Comparison of ENCODE assay signal across 9 mouse cellular contexts in genomic region chr2:132385194-132385838, GRCm38 (mm10). TPM values are rescaled to one million over a fixed set of nuclear protein-coding genes. Genes with fewer than 3 reads are reported as not detected.
DNase-seq lines count a peak whose midpoint lies in the region; ATAC-seq and TF ChIP-seq lines count a peak whose summit lies in the region.
"Had no signal": no experiment of that assay in that cellular context is flagged by ENCODE, and none has a peak within 500 bp of the region (broad histone marks: within the 10 kb centered on the region; RNA-seq: fewer than 3 reads in every experiment).

Gene Prokr2 (minus strand): TSS chr2:132385447.

- WGBS in thymus, adult 2 months = 3% methylated on average over 29 of the region's 29 CpGs
- WGBS in hindbrain, embryonic 16.5 days = under 1% methylated on average over 29 of the region's 29 CpGs
- WGBS in midbrain, embryonic 11.5 days = under 1% methylated on average over 29 of the region's 29 CpGs

- H3K27ac ChIP-seq in thymus, adult 2 months (ENCODE audit: control insufficient read depth, insufficient read depth, low read length) = no peak within 1 kb of the TSS
- H3K27ac ChIP-seq in hindbrain, embryonic 16.5 days (ENCODE audit: low read depth, low read length) = no peak within 1 kb of the TSS
- H3K27ac ChIP-seq in midbrain, embryonic 11.5 days (ENCODE audit: low read depth, low read length) = no peak within 1 kb of the TSS

- peak; percentile 71 for ATAC-seq in hindbrain, embryonic 16.5 days
- ATAC-seq in midbrain, embryonic 11.5 days (ENCODE audit: low FRiP score) = peak; percentile 68

- peak within 1 kb of the TSS; percentile 95 for H3K4me2 ChIP-seq in hindbrain, embryonic 16.5 days (ENCODE audit: low read length)
- H3K4me2 ChIP-seq in midbrain, embryonic 11.5 days = peak within 1 kb of the TSS; percentile 70

- TF ChIP-seq POLR2A in thymus, adult 2 months (IDR thresholded peaks at IDR 0.05; ENCODE audit: control insufficient read depth, extremely low read depth, insufficient read depth, low read length, poor library complexity) = no peak

- no peaks in the 10 kb centered on the region for H3K9me3 ChIP-seq in hindbrain, embryonic 16.5 days (ENCODE audit: control insufficient read depth, low read length)
- H3K9me3 ChIP-seq in midbrain, embryonic 11.5 days (ENCODE audit: control insufficient read depth, low read length) = no peaks in the 10 kb centered on the region
- H3K9me3 ChIP-seq: G1E had no signal

- H3K27me3 ChIP-seq in thymus, adult 2 months (ENCODE audit: control insufficient read depth, insufficient read depth, low read length) = peaks cover 10% of the 10 kb centered on the region
- H3K27me3 ChIP-seq in hindbrain, embryonic 16.5 days (replicated peaks; ENCODE audit: control insufficient read depth, insufficient read depth, low read length) = peaks cover 4% of the 10 kb centered on the region; the same call in 1 of the 2 replicates
- peaks cover 13% of the 10 kb centered on the region for H3K27me3 ChIP-seq in midbrain, embryonic 11.5 days (ENCODE audit: control insufficient read depth, insufficient read depth, low read length)

- TF ChIP-seq CTCF in thymus, adult 2 months (IDR thresholded peaks at IDR 0.05; ENCODE audit: borderline replicate concordance, control insufficient read depth, extremely low read depth, insufficient read depth, low read length, poor library complexity) = no peak

- H3K36me3 ChIP-seq in thymus, adult 2 months (ENCODE audit: control insufficient read depth, insufficient read depth, low read length) = no peaks in the 10 kb centered on the region
- no peaks in the 10 kb centered on the region for H3K36me3 ChIP-seq in hindbrain, embryonic 16.5 days (ENCODE audit: control insufficient read depth, insufficient read depth, low read length)
- no peaks in the 10 kb centered on the region for H3K36me3 ChIP-seq in midbrain, embryonic 11.5 days (ENCODE audit: control insufficient read depth, insufficient read depth, low read length)
- H3K36me3 ChIP-seq: G1E had no signal

- peak; percentile 23 to 32 for DNase-seq in cerebellum, postnatal 25 days
- no peak for DNase-seq in cerebellum, adult 9-11 months
- DNase-seq in thymus, adult 2 months = peak; percentile 13
- DNase-seq in thymus, adult 18-20 months = no peak
- peak; percentile 93 for DNase-seq in midbrain, embryonic 11.5 days (ENCODE audit: low spot score, missing footprints)
- no peak for DNase-seq in urinary bladder, postnatal 14 days (ENCODE audit: low spot score)
- no peak for DNase-seq in right cerebral cortex, postnatal 36 days (ENCODE audit: low spot score in 2 of 2)

- H3K4me1 ChIP-seq in thymus, adult 2 months (replicated peaks; ENCODE audit: control insufficient read depth, insufficient read depth, low read length) = peaks cover 10% of the 10 kb centered on the region
- H3K4me1 ChIP-seq in hindbrain, embryonic 16.5 days (ENCODE audit: control insufficient read depth, insufficient read depth, low read depth, low read length) = peaks cover 8% of the 10 kb centered on the region
- 0 out of 2 replicates have a peak, but pooled peaks cover 9% of the 10 kb centered on the region for H3K4me1 ChIP-seq in midbrain, embryonic 11.5 days (ENCODE audit: control insufficient read depth, insufficient read depth, low read length)

- H3K4me3 ChIP-seq in thymus, adult 2 months (ENCODE audit: control insufficient read depth, insufficient read depth, low read length) = peak within 1 kb of the TSS; percentile 31
- peak within 1 kb of the TSS; percentile 57 for H3K4me3 ChIP-seq in hindbrain, embryonic 16.5 days (ENCODE audit: low read length)
- peak within 1 kb of the TSS; percentile 38 for H3K4me3 ChIP-seq in midbrain, embryonic 11.5 days (ENCODE audit: low read depth, low read length)

- peak within 1 kb of the TSS; percentile 66 for H3K9ac ChIP-seq in hindbrain, embryonic 16.5 days (ENCODE audit: low read depth, low read length)
- H3K9ac ChIP-seq in midbrain, embryonic 11.5 days (ENCODE audit: low read length) = peak within 1 kb of the TSS; percentile 31

RNA-seq across cellular contexts. Expression of gene Prokr2, which starts in this region (rescaled TPM):
- polyA plus RNA-seq in thymus, adult 2 months (2012; rRNA removed) = 2.4 and 3.8 TPM in 2 replicates
- polyA plus RNA-seq in hindbrain, embryonic 16.5 days (2015; fragmentation: Nextera tagmentation; extraction: Ambion mirVana) = 4.0 and 4.4 TPM in 2 replicates
- 1.1 and 1.3 TPM in 2 replicates for polyA plus RNA-seq in midbrain, embryonic 11.5 days (2014; fragmentation: Nextera tagmentation; extraction: Ambion mirVana)
- polyA plus RNA-seq: G1E had no signal

Comparison
In these comparisons a context has a peak if more than half of its experiments do, and no peak if none do; other contexts are left out.
1. DNase-seq: peak in cerebellum, postnatal 25 days (2 of 2), thymus, adult 2 months (single experiment) and midbrain, embryonic 11.5 days (single experiment); none in cerebellum, adult 9-11 months (single experiment), thymus, adult 18-20 months (0 of 2), urinary bladder, postnatal 14 days (single experiment) and right cerebral cortex, postnatal 36 days (0 of 2).
2. Peak in every context shown above with its lines, with median percentiles within 50 percentile points of each other: H3K4me3 ChIP-seq.